Mouse (Mus musculus) layer of hippocampus, adult 2 months (tissue): ENCODE measurements at regions not wholly inside any gene's neighbourhood (a gene's known extent, or its start where the extent isn't known, plus 50 kb on each side); places are given as distances from the start of the nearest gene placed in this dataset.

ENCODE experiments used
- DNase-seq, 2 experiments: peaks; one replicate each; pipeline ENCODE4 v3.0.0; 2022; ENCODE audit warnings: low spot score in 2 of 2
- H3K27ac ChIP-seq: fragments of 200-600 bp; 2 replicates; pipeline ENCODE4 v1.8.1; 2022
- H3K4me3 ChIP-seq: fragments of 200-600 bp; 2 replicates; pipeline ENCODE4 v1.8.1; 2022; ENCODE audit warnings: mild to moderate bottlenecking
- CTCF ChIP-seq: fragments of 200-600 bp; conservative IDR thresholded peaks from 2 replicates; pipeline ENCODE4 v1.8.1; 2022; ENCODE audit warnings: antibody characterized with exemption, mild to moderate bottlenecking, moderate library complexity

- peak; percentile 24 to 26 for DNase-seq
- no peak overlapping the region for H3K27ac ChIP-seq
- no peak for TF ChIP-seq CTCF
- H3K4me3 ChIP-seq: no peak overlapping the region
Measured at GRCm38 (mm10) chrX:131568026-131568425, 1818.5 kb downstream of the Diaph2 start.

- no peak for DNase-seq
- Histone ChIP-seq H3K4me3 (no peak overlapping the region), H3K27ac (no peak overlapping the region)
- TF ChIP-seq CTCF: no peak
Measured at GRCm38 (mm10) chrX:131583040-131583439, 1833.5 kb downstream of the Diaph2 start.
